Mouse (Mus musculus) liver, embryonic 14.5 days (tissue): ENCODE data around the gene Tmtc2. TPM values are rescaled to one million over a fixed set of nuclear protein-coding genes. Genes with fewer than 3 reads are reported as not detected.

Experiments
- ATAC-seq: fragments of 200-750 bp; cut with Nextera tagmentation; 2 replicates; pipeline ENCODE4 v1.8.0; 2017; ENCODE audit warnings: moderate number of reproducible peaks, mild to moderate bottlenecking, moderate library complexity; ENCODE audit not compliant: insufficient read depth
- DNase-seq, 3 experiments: peaks; one replicate each; pipeline ENCODE4 v3.0.0-alpha.2; 2012 to 2013; ENCODE audit warnings: low read depth in 3 of 3, low spot score in 3 of 3
- H3K27ac ChIP-seq: fragments of 300-500 bp; sonication (generic); 2 replicates; pipeline ENCODE4 v1.5.1; 2014; ENCODE audit warnings: moderate library complexity, mild to moderate bottlenecking, control low read depth, inconsistent platforms
- H3K27me3 ChIP-seq: fragments of 300-500 bp; sonication (generic); 2 replicates; pipeline ENCODE4 v1.6.1; 2014; ENCODE audit warnings: mild to moderate bottlenecking, low read length, moderate library complexity; ENCODE audit not compliant: control insufficient read depth, insufficient read depth
- H3K36me3 ChIP-seq: fragments of 300-500 bp; sonication (generic); replicated peaks from 2 replicates; pipeline ENCODE4 v1.6.1; 2014; ENCODE audit warnings: low read depth; ENCODE audit not compliant: control insufficient read depth, insufficient read depth
- H3K4me1 ChIP-seq, 2 experiments: fragments of 200-500 bp in 1 of 2; fragments of 300-500 bp in 1 of 2; sonication (generic) in 1 of 2; replicated peaks; 2 replicates each; pipeline ENCODE4 v1.6.1; 2012 to 2014; ENCODE audit warnings: antibody characterized with exemption in 1 of 2, inconsistent platforms in 1 of 2, low read length in 1 of 2; ENCODE audit not compliant: control insufficient read depth in 2 of 2, insufficient read depth in 2 of 2
- H3K4me2 ChIP-seq: fragments of 300-500 bp; sonication (generic); 2 replicates; pipeline ENCODE4 v1.6.1; 2014; ENCODE audit warnings: low read depth, mild to moderate bottlenecking, control low read depth, moderate library complexity
- H3K4me3 ChIP-seq, 2 experiments: fragments of 200-500 bp in 1 of 2; fragments of 300-500 bp in 1 of 2; sonication (generic) in 1 of 2; 2 replicates each; pipeline ENCODE4 v1.5.1; 2012 to 2014; ENCODE audit warnings: low read depth in 2 of 2, low read length in 2 of 2, mild to moderate bottlenecking in 2 of 2, control low read depth in 1 of 2, inconsistent platforms in 1 of 2, moderate library complexity in 1 of 2; ENCODE audit not compliant: insufficient read depth in 1 of 2
- H3K9ac ChIP-seq: fragments of 300-500 bp; sonication (generic); replicated peaks from 2 replicates; pipeline ENCODE4 v1.6.1; 2014; ENCODE audit warnings: mild to moderate bottlenecking, control low read depth, moderate library complexity
- H3K9me3 ChIP-seq: fragments of 300-500 bp; sonication (generic); 2 replicates; pipeline ENCODE4 v1.6.1; 2016; ENCODE audit warnings: low read length, mixed read lengths; ENCODE audit not compliant: control insufficient read depth
- CTCF ChIP-seq: IDR thresholded peaks from 2 replicates; pipeline ENCODE4 v1.5.1; 2016; ENCODE audit warnings: antibody characterized with exemption, low read depth, control low read depth
- EP300 ChIP-seq: IDR thresholded peaks from 2 replicates; pipeline ENCODE4 v1.6.1; 2016; ENCODE audit warnings: antibody characterized with exemption, low read depth
- WGBS: fragments of 180-500 bp; shearing (Covaris S2); extraction: QIAGEN DNeasy Blood & Tissue Kit; methylation state at CpG from one replicate; pipeline ENCODE4 v1.1.7; 2014; ENCODE audit not compliant: insufficient replicate concordance; 5-methylcytosine and 5-hydroxymethylcytosine counted together
- polyA plus RNA-seq, 2 experiments: library from polyadenylated mRNA; depleted of rRNA in 1 of 2; stranded (reverse) in 1 of 2; unstranded in 1 of 2; fragments of >200 nt; fragmentation: Nextera tagmentation in 1 of 2; extraction: Ambion mirVana in 1 of 2; gene quantifications; 2 replicates each; pipeline versions ENCODE4 v1.2.1 to v1.2.3; 2012 to 2014

Tmtc2 gene
- polyA plus RNA-seq, 2 experiments: 0.33 to 0.44 TPM

DNA sequence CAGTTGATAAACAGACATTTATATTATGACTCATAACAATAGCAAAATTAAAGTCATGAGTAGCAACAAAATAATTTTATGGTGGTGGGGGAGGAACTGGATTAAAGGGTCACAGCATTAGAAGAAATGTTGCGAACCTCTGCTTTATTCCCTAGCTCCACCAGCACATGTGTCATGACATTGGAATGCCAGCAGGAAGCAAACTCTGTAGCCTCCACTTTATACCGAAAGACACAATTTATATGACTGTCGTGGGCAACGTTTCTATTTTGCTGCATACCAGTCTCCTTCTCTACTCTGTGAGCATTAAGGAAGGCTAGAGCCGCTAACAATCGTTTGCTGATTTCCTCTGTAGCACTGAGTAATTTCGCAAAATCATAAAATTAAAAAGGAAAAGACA lies 51.8 kb downstream of the Tmtc2 start:
- TF ChIP-seq EP300 (no peak), CTCF (no peak)
- Histone ChIP-seq H3K9me3 (no peaks in the 10 kb centered on the region), H3K9ac (no peak overlapping the region), H3K27ac (no peak overlapping the region), H3K36me3 (no peaks in the 10 kb centered on the region), H3K4me1 (peaks cover 0 to 3% of the 10 kb centered on the region in 2 experiments; a peak in 2 of 4 replicates), H3K27me3 (no peaks in the 10 kb centered on the region), H3K4me2 (no peak overlapping the region), H3K4me3 (no peak overlapping the region)
- ATAC-seq: no peak
- DNase-seq: no peak
- WGBS: 53% methylated on average over 7 of the region's 7 CpGs

DNA sequence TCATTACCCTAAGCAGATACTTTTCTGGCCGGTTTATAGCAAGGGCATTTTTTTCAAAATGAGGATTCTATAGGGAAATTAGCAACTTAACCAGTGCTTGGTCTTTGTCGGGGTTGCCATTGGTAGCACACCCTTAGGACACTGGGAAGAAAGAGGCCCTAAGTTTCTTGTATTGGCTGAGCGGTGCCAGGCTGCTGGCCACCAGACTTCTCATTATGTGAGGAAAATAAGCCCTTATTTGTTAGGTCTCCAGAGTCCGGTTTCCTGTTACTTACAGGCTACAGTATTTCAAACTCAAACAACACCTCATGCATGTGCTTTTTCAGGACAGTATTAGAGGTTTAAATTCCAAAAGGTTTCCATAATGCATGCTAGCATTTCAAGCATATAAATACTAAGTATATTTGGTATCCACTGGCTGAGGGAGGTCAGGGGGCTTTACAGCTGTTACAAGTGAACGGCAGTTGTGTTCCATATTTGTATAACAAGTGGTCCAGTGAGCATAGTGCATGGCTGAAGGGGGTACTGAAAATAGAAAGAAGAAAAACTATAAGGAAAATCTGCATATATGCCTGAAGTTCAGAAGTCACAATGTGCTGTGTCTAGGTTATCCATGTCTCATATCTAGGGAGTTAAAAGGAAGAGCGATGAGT lies 55.0 kb downstream of the Tmtc2 start:
- no peaks in the 10 kb centered on the region for H3K9me3 ChIP-seq
- peaks cover 0 to 3% of the 10 kb centered on the region in 2 experiments; a peak in 2 of 4 replicates for H3K4me1 ChIP-seq
- no peak overlapping the region for H3K4me2 ChIP-seq
- H3K27ac ChIP-seq: no peak overlapping the region
- no peaks in the 10 kb centered on the region for H3K36me3 ChIP-seq
- no peaks in the 10 kb centered on the region for H3K27me3 ChIP-seq
- ATAC-seq: no peak
- H3K4me3 ChIP-seq: no peak overlapping the region
- TF ChIP-seq EP300 (no peak), CTCF (no peak)
- no peak overlapping the region for H3K9ac ChIP-seq
- 74% methylated on average over 6 of the region's 6 CpGs for WGBS
- DNase-seq: no peak

DNA sequence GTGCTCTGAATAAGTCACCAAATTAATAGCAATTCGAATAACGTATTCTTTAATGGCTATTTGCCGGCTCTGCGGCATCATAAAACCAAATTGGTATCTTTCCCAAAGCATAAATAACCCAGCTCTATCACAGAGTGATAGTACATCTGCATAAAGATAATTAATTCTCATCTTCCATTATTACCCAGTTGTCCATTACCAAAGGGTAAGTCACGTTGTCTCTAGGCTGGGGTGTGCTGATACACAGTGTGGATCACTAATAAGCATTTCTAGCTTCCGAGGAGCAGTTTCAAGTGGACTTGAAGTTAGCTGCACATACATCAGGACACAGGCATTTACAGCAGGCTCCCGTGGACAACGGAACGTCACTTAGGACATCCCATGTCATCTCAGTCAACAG lies 56.1 kb downstream of the Tmtc2 start:
- WGBS: 80% methylated on average over 9 of the region's 9 CpGs
- H3K9me3 ChIP-seq: no peaks in the 10 kb centered on the region
- no peaks in the 10 kb centered on the region; a peak in 1 of 4 replicates for H3K4me1 ChIP-seq
- no peak overlapping the region for H3K27ac ChIP-seq
- TF ChIP-seq EP300 (no peak), CTCF (no peak)
- no peaks in the 10 kb centered on the region for H3K36me3 ChIP-seq
- no peaks in the 10 kb centered on the region for H3K27me3 ChIP-seq
- ATAC-seq (no peak), DNase-seq (no peak)
- H3K4me3 ChIP-seq: no peak overlapping the region
- H3K4me2 ChIP-seq: no peak overlapping the region
- no peak overlapping the region for H3K9ac ChIP-seq

GRCm38 (mm10) chr10:105513777-105514322 lies 60.4 kb downstream of the Tmtc2 start:
- no peak overlapping the region for H3K4me3 ChIP-seq
- ATAC-seq (no peak), DNase-seq (no peak)
- no peaks in the 10 kb centered on the region for H3K36me3 ChIP-seq
- no peaks in the 10 kb centered on the region; a peak in 1 of 4 replicates for H3K4me1 ChIP-seq
- no peak overlapping the region for H3K9ac ChIP-seq
- H3K4me2 ChIP-seq: no peak overlapping the region
- no peak overlapping the region for H3K27ac ChIP-seq
- no peaks in the 10 kb centered on the region for H3K9me3 ChIP-seq
- no peak for TF ChIP-seq CTCF
- no peak for TF ChIP-seq EP300
- 58% methylated on average over 7 of the region's 7 CpGs for WGBS
- H3K27me3 ChIP-seq: no peaks in the 10 kb centered on the region

DNA sequence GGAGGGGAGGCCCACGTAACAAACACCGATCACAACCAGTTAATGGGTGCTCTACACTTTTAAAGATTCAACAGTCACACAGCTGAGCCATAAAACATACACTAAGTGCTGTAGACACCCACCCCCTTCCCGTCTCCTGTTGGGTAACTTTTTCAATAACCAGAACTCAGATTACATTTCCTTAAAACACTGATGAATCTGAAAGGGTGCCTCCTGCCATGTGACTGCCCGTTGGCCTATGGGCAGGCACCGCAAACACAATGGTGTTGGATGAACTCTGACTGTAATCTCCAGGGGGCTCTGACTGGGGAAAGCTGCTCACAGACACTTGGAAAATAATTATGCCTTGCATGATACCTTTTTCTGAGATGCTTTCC lies 64.4 kb downstream of the Tmtc2 start:
- no peaks in the 10 kb centered on the region for H3K9me3 ChIP-seq
- no peak overlapping the region for H3K27ac ChIP-seq
- no peak overlapping the region for H3K4me2 ChIP-seq
- no peaks in the 10 kb centered on the region for H3K36me3 ChIP-seq
- ATAC-seq (no peak), DNase-seq (no peak)
- H3K4me3 ChIP-seq: no peak overlapping the region
- WGBS: 59% methylated on average over 5 of the region's 5 CpGs
- TF ChIP-seq EP300 (no peak), CTCF (no peak)
- peaks cover 14 to 19% of the 10 kb centered on the region in 2 experiments for H3K4me1 ChIP-seq
- H3K9ac ChIP-seq: no peak overlapping the region
- H3K27me3 ChIP-seq: no peaks in the 10 kb centered on the region
